ENCODE assay signal across 12 mouse cellular contexts in the genomic region with DNA sequence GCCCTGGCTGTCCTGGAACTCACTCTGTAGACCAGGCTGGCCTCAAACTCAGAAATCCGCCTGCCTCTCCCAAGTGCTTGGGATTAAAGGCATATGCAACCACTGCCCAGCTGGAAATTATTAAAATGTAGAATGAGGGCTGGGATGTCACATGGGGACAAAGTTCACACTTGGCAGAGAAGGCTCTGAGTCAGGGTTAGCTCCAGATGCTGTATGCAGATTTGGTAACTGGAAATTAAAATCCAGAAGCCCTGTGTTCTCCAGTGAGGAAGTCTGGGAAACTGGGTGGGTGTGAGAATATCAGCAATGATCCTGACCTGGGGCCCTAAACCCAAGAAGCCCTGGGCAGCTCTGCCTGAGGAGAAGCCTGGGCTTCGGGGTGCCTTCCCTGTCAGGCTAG. TPM values are rescaled to one million over a fixed set of nuclear protein-coding genes. Genes with fewer than 3 reads are reported as not detected.
DNase-seq lines count a peak whose midpoint lies in the region; ATAC-seq and TF ChIP-seq lines count a peak whose summit lies in the region.
"Had no signal": no experiment of that assay in that cellular context is flagged by ENCODE, and none has a peak within 500 bp of the region (broad histone marks: within the 10 kb centered on the region; RNA-seq: fewer than 3 reads in every experiment).

No protein-coding gene starts in this region.

- peak overlapping the region; percentile 74 for H3K9ac ChIP-seq in heart, embryonic 13.5 days
- no peak overlapping the region for H3K9ac ChIP-seq in lung, postnatal 0 days (replicated peaks; ENCODE audit: low read depth)
- H3K9ac ChIP-seq in intestine, embryonic 15.5 days = no peak overlapping the region
- H3K9ac ChIP-seq in stomach, postnatal 0 days (ENCODE audit: low read length) = no peak overlapping the region
- H3K9ac ChIP-seq: hindbrain, embryonic 14.5 days had no signal

- WGBS in heart, embryonic 13.5 days = 50% methylated on average over 2 of the region's 2 CpGs
- WGBS in lung, postnatal 0 days = 70% methylated on average over 2 of the region's 2 CpGs
- 64% methylated on average over 2 of the region's 2 CpGs for WGBS in intestine, embryonic 15.5 days
- 74% methylated on average over 2 of the region's 2 CpGs for WGBS in stomach, postnatal 0 days

- no peak for DNase-seq in heart, postnatal 25 days (ENCODE audit: low spot score)
- no peak for DNase-seq in lung, postnatal 0 days (ENCODE audit: low spot score)
- no peak for DNase-seq in lung, postnatal 14 days
- no peak for DNase-seq in stomach, postnatal 0 days (ENCODE audit: low spot score)
- no peak for DNase-seq in testis, postnatal 14 days (ENCODE audit: low spot score)
- DNase-seq: retina, postnatal 1 day; thymus, postnatal 4 days had no signal

- TF ChIP-seq CTCF in lung, postnatal 0 days (IDR thresholded peaks at IDR 0.05) = no peak
- no peak for TF ChIP-seq CTCF in stomach, postnatal 0 days (IDR thresholded peaks at IDR 0.05; ENCODE audit: low read depth)

- ATAC-seq in heart, embryonic 13.5 days (ENCODE audit: extremely low read depth, insufficient number of reproducible peaks, low FRiP score, low TSS enrichment) = no peak
- no peak for ATAC-seq in lung, postnatal 0 days
- ATAC-seq in intestine, embryonic 15.5 days = no peak
- ATAC-seq in stomach, postnatal 0 days (ENCODE audit: low FRiP score, low TSS enrichment) = no peak

- intact Hi-C loops in heart, postnatal 25 days (cut with DNase I) = no loop called here

- peaks cover 17% of the 10 kb centered on the region for H3K4me1 ChIP-seq in heart, embryonic 13.5 days
- H3K4me1 ChIP-seq in lung, postnatal 0 days (ENCODE audit: insufficient read depth, low read depth, low read length) = no peaks in the 10 kb centered on the region
- peaks cover 14% of the 10 kb centered on the region for H3K4me1 ChIP-seq in intestine, embryonic 15.5 days (replicated peaks)
- H3K4me1 ChIP-seq in stomach, postnatal 0 days (replicated peaks; ENCODE audit: control insufficient read depth, insufficient read depth) = 0 out of 2 replicates have a peak, but pooled peaks cover 2% of the 10 kb centered on the region

- H3K9me3 ChIP-seq in heart, embryonic 13.5 days = no peaks in the 10 kb centered on the region
- H3K9me3 ChIP-seq in lung, postnatal 0 days (ENCODE audit: low read length) = no peaks in the 10 kb centered on the region
- no peaks in the 10 kb centered on the region for H3K9me3 ChIP-seq in intestine, embryonic 15.5 days
- H3K9me3 ChIP-seq in stomach, postnatal 0 days (ENCODE audit: control insufficient read depth, low read length) = no peaks in the 10 kb centered on the region

- peak overlapping the region; percentile 80 for H3K4me2 ChIP-seq in heart, embryonic 13.5 days
- 0 out of 2 replicates have a peak overlapping the region, but pooled peaks have one; percentile 43 for H3K4me2 ChIP-seq in lung, postnatal 0 days (replicated peaks; ENCODE audit: low read depth, low read length)
- peak overlapping the region; percentile 31; the same call in 1 of the 2 replicates for H3K4me2 ChIP-seq in intestine, embryonic 15.5 days (replicated peaks)
- no peak overlapping the region for H3K4me2 ChIP-seq in stomach, postnatal 0 days (replicated peaks; ENCODE audit: low read depth)
- H3K4me2 ChIP-seq: hindbrain, embryonic 14.5 days had no signal

- no peak for TF ChIP-seq EP300 in lung, postnatal 0 days (IDR thresholded peaks at IDR 0.05)
- TF ChIP-seq EP300 in stomach, postnatal 0 days (optimal IDR thresholded peaks at IDR 0.05) = no peak

- peaks cover 80% of the 10 kb centered on the region for H3K27me3 ChIP-seq in heart, embryonic 13.5 days (replicated peaks)
- peaks cover 14% of the 10 kb centered on the region for H3K27me3 ChIP-seq in lung, postnatal 0 days (replicated peaks; ENCODE audit: insufficient read depth, low read length)
- H3K27me3 ChIP-seq in intestine, embryonic 15.5 days (replicated peaks) = peaks cover 43% of the 10 kb centered on the region
- 0 out of 2 replicates have a peak, but pooled peaks cover 5% of the 10 kb centered on the region for H3K27me3 ChIP-seq in stomach, postnatal 0 days (ENCODE audit: control insufficient read depth, insufficient read depth, low read length)

- H3K4me3 ChIP-seq in heart, embryonic 13.5 days = peak overlapping the region; percentile 46
- no peak overlapping the region for H3K4me3 ChIP-seq in lung, postnatal 0 days (ENCODE audit: low read depth, low read length)
- 0 out of 2 replicates have a peak overlapping the region, but pooled peaks have one; percentile 12 for H3K4me3 ChIP-seq in intestine, embryonic 15.5 days (replicated peaks)
- H3K4me3 ChIP-seq in stomach, postnatal 0 days (ENCODE audit: low read depth, low read length) = 0 out of 2 replicates have a peak overlapping the region, but pooled peaks have one; percentile 2
- H3K4me3 ChIP-seq: layer of hippocampus, adult 2 months had no signal

- H3K27ac ChIP-seq in heart, embryonic 13.5 days (replicated peaks) = no peak overlapping the region
- no peak overlapping the region for H3K27ac ChIP-seq in lung, postnatal 0 days (ENCODE audit: low read length)
- H3K27ac ChIP-seq in intestine, embryonic 15.5 days = no peak overlapping the region
- H3K27ac ChIP-seq in stomach, postnatal 0 days (replicated peaks) = no peak overlapping the region
- H3K27ac ChIP-seq: hindbrain, embryonic 14.5 days; layer of hippocampus, adult 2 months had no signal

- no peaks in the 10 kb centered on the region for H3K36me3 ChIP-seq in heart, embryonic 13.5 days
- no peaks in the 10 kb centered on the region for H3K36me3 ChIP-seq in lung, postnatal 0 days (ENCODE audit: insufficient read depth, low read length)
- no peaks in the 10 kb centered on the region for H3K36me3 ChIP-seq in intestine, embryonic 15.5 days
- no peaks in the 10 kb centered on the region for H3K36me3 ChIP-seq in stomach, postnatal 0 days (ENCODE audit: control insufficient read depth, insufficient read depth, low read length)

RNA-seq across cellular contexts. Expression of a gene that starts 2.2 kb away (rescaled TPM):
- 133 and 135 TPM in 2 replicates for polyA plus RNA-seq in heart, embryonic 13.5 days (2015; fragmentation: Nextera tagmentation; extraction: Ambion mirVana)
- total RNA-seq in heart, postnatal 25 days (2021) = 10 to 100 TPM; 26.6 to 35.3 TPM
- polyA plus RNA-seq in lung, postnatal 0 days (2015; fragmentation: Nextera tagmentation; extraction: Ambion mirVana) = 246 and 265 TPM in 2 replicates
- polyA plus RNA-seq in intestine, embryonic 15.5 days (2015; fragmentation: Nextera tagmentation; extraction: Ambion mirVana) = 76.8 and 79.2 TPM in 2 replicates
- polyA plus RNA-seq in stomach, postnatal 0 days (2015; fragmentation: Nextera tagmentation; extraction: Ambion mirVana) = 56.3 and 60.9 TPM in 2 replicates

RNA-seq across cellular contexts. Expression of a gene that starts 16.2 kb away (rescaled TPM):
- polyA plus RNA-seq in heart, embryonic 13.5 days (2015; fragmentation: Nextera tagmentation; extraction: Ambion mirVana) = 0.48 and 0.65 TPM in 2 replicates
- under 1 TPM in 1 of 2 experiments, not detected in 1; 0.14 TPM for total RNA-seq in heart, postnatal 25 days (2021)
- polyA plus RNA-seq in lung, postnatal 0 days (2015; fragmentation: Nextera tagmentation; extraction: Ambion mirVana) = 0.07 and 0.08 TPM in 2 replicates
- polyA plus RNA-seq in intestine, embryonic 15.5 days (2015; fragmentation: Nextera tagmentation; extraction: Ambion mirVana) = 0.32 and 0.43 TPM in 2 replicates
- 0.29 and 0.46 TPM in 2 replicates for polyA plus RNA-seq in stomach, postnatal 0 days (2015; fragmentation: Nextera tagmentation; extraction: Ambion mirVana)
- total RNA-seq: gastrocnemius, adult 18-20 months; layer of hippocampus, adult 2 months had no signal

RNA-seq across cellular contexts. Expression of a gene that starts 21.4 kb away (rescaled TPM):
- 11.6 and 12.6 TPM in 2 replicates for polyA plus RNA-seq in heart, embryonic 13.5 days (2015; fragmentation: Nextera tagmentation; extraction: Ambion mirVana)
- 10 to 100 TPM; 18.5 to 19.4 TPM for total RNA-seq in heart, postnatal 25 days (2021)
- polyA plus RNA-seq in lung, postnatal 0 days (2015; fragmentation: Nextera tagmentation; extraction: Ambion mirVana) = 10.6 and 11.6 TPM in 2 replicates
- 13.6 and 16.3 TPM in 2 replicates for polyA plus RNA-seq in intestine, embryonic 15.5 days (2015; fragmentation: Nextera tagmentation; extraction: Ambion mirVana)
- 7.2 and 8.2 TPM in 2 replicates for polyA plus RNA-seq in stomach, postnatal 0 days (2015; fragmentation: Nextera tagmentation; extraction: Ambion mirVana)

RNA-seq across cellular contexts. Expression of a gene that starts 23.6 kb away (rescaled TPM):
- 0.63 and 0.78 TPM in 2 replicates for polyA plus RNA-seq in heart, embryonic 13.5 days (2015; fragmentation: Nextera tagmentation; extraction: Ambion mirVana)
- total RNA-seq in heart, postnatal 25 days (2021) = 10 to 100 TPM; 17.0 to 18.2 TPM
- 1.1 and 1.2 TPM in 2 replicates for polyA plus RNA-seq in lung, postnatal 0 days (2015; fragmentation: Nextera tagmentation; extraction: Ambion mirVana)
- polyA plus RNA-seq in intestine, embryonic 15.5 days (2015; fragmentation: Nextera tagmentation; extraction: Ambion mirVana) = 1.4 TPM in 2 replicates
- polyA plus RNA-seq in stomach, postnatal 0 days (2015; fragmentation: Nextera tagmentation; extraction: Ambion mirVana) = 0.68 and 1.1 TPM in 2 replicates

RNA-seq across cellular contexts. Expression of a gene that starts 27.9 kb away (rescaled TPM):
- polyA plus RNA-seq in heart, embryonic 13.5 days (2015; fragmentation: Nextera tagmentation; extraction: Ambion mirVana) = 34.0 and 39.5 TPM in 2 replicates
- 10 to 100 TPM; 17.4 to 22.8 TPM for total RNA-seq in heart, postnatal 25 days (2021)
- polyA plus RNA-seq in lung, postnatal 0 days (2015; fragmentation: Nextera tagmentation; extraction: Ambion mirVana) = 86.2 and 99.8 TPM in 2 replicates
- polyA plus RNA-seq in intestine, embryonic 15.5 days (2015; fragmentation: Nextera tagmentation; extraction: Ambion mirVana) = 43.0 and 45.5 TPM in 2 replicates
- polyA plus RNA-seq in stomach, postnatal 0 days (2015; fragmentation: Nextera tagmentation; extraction: Ambion mirVana) = 32.8 and 34.2 TPM in 2 replicates
